Mouse (Mus musculus): ENCODE results near the gene Myh14.

GRCm38 (mm10) chr7:44661219-44661618 is 9.4 kb downstream of the Myh14 start:
- TF ChIP-seq EP300 (optimal IDR thresholded peaks at IDR 0.05) (no peak), CTCF (IDR thresholded peaks at IDR 0.05; ENCODE audit: low read depth) (no peak)
